Mouse (Mus musculus): ENCODE results near the gene Gm42421.

DNA sequence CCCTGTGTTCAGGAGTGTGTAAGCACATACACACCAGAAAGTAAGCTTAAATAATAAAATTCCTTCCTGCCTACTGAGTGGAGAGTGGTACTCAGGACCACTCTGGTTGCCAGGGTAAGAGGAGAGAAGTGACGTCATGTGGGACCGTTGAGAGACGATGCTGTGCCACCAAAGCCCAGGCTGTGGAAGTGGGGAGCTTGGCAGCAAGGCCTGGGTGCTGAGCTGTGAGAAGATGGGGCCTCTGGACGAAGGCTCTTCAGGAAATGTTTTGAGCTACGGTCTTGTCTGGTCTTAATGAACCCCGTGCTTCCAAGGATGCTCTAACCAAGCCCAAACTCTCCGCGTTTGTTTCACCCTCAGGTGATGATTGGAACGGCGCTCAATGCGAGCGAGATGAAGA is 2.7 kb downstream of the Gm42421 start:
- TF ChIP-seq CTCF (IDR thresholded peaks at IDR 0.05; ENCODE audit: low read depth) (no peak), EP300 (IDR thresholded peaks at IDR 0.05; ENCODE audit: low read depth) (no peak)

Data from liver, embryonic 14.5 days (tissue).